Mouse (Mus musculus) macrophage (primary cell): ENCODE results near the gene Lmx1a. TPM values are rescaled to one million over a fixed set of nuclear protein-coding genes. Genes with fewer than 3 reads are reported as not detected.

Source experiments
- H3K27ac ChIP-seq: fragments of 350-480 bp; formaldehyde crosslinking; 2 replicates; pipeline ENCODE4 v1.9.0; 2021
- H3K36me3 ChIP-seq: fragments of 350-480 bp; formaldehyde crosslinking; 2 replicates; pipeline ENCODE4 v1.9.0; 2021; ENCODE audit errors: inconsistent target
- H3K4me3 ChIP-seq: fragments of 350-480 bp; formaldehyde crosslinking; 2 replicates; pipeline ENCODE4 v1.9.0; 2021; ENCODE audit errors: inconsistent target
- H3K79me2 ChIP-seq: fragments of 350-480 bp; formaldehyde crosslinking; 2 replicates; pipeline ENCODE4 v1.9.0; 2021; ENCODE audit errors: inconsistent target
- WGBS: methylation state at CpG from one replicate; pipeline ENCODE4 v1.1.7; 2026; ENCODE audit warnings: inconsistent platforms; ENCODE audit not compliant: missing documents; 5-methylcytosine and 5-hydroxymethylcytosine counted together
- polyA plus RNA-seq: library from polyadenylated mRNA; stranded (reverse); fragments of 250-400 nt; gene quantifications from 3 replicates; pipeline ENCODE4 v1.2.4, GENCODE M21; 2018; ENCODE audit warnings: inconsistent platforms

Gene Lmx1a
- polyA plus RNA-seq, 1 experiment from 2014 or later = not detected

DNA sequence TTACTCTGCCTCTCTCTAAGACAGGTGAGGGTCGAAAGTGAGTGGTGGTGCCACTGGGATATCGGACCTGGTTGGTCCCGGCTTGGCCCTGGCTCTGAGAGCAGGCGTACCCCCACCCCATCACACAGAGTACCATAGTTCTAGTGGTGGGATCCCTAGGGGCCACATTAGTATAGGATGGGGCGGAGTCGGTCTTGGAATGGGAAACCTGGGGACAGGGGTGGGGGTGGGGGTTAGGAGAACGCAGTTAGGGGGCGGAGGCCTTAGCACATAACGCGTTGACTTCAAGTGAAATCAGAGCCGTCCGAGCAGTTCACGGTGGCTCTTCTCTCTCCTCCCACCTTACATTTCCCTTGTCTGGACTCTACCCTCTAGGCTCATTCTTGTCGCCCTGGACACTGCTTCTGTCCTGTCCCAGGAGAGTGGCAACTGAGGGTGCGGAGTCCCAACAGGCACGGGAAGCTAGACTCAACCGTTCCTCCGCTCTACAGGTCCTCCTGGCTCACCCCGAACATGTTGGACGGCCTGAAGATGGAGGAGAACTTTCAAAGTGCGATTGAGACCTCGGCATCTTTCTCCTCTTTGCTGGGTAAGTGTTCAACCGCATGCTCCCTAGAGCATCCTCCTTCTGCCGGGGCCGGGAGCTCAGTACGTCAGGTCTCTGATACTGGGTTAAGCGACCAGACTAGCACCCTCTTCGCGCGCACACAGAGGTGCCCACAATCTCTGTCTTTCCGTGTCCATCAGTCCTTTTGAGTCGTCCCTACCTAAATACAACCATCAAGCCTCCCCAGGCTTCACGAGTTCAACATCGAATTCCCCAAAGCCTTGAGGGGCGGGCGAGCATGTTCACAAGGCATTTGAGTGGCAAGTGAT lies 463 bp downstream of the Lmx1a start:
- WGBS = 9% methylated on average over 36 of the region's 36 CpGs
- Histone ChIP-seq H3K36me3 (no peaks in the 10 kb centered on the region), H3K4me3 (no peak overlapping the region)

DNA sequence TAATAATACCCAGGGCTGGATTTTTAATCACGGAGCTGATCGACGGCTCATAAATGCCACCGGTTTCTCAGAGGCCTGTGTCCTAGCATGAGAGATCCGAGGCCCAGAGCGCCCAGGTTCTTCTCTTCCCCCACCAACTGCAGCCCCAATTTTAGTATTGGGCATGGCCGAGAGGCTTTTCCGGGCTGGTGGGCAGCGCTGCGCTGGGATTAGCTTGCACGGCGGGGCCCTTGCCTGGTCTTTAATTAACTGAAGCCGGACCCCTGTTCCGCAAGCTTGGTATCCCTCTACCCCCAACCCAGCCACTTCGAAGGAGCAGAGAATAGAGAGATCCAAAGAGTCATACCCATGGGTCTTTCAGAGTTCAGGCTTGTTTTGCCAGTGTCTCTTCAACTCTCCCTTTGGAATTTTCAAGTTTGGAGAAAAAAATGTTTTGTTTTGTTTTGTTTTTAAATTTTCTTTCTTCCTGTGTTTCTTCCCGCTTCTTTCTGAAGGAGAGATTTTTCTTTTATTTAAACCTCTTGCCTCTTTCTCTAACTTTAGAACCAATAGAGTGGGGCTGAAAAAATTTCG lies 1.2 kb downstream of the Lmx1a start:
- 13% methylated on average over 17 of the region's 17 CpGs for WGBS
- Histone ChIP-seq H3K79me2 (no peaks in the 10 kb centered on the region), H3K4me3 (no peak overlapping the region), H3K27ac (no peak overlapping the region), H3K36me3 (no peaks in the 10 kb centered on the region)

More for the DNA sequence above, 463 bp downstream of the Lmx1a start:
- no peak overlapping the region for H3K27ac ChIP-seq
- no peaks in the 10 kb centered on the region for H3K79me2 ChIP-seq

DNA sequence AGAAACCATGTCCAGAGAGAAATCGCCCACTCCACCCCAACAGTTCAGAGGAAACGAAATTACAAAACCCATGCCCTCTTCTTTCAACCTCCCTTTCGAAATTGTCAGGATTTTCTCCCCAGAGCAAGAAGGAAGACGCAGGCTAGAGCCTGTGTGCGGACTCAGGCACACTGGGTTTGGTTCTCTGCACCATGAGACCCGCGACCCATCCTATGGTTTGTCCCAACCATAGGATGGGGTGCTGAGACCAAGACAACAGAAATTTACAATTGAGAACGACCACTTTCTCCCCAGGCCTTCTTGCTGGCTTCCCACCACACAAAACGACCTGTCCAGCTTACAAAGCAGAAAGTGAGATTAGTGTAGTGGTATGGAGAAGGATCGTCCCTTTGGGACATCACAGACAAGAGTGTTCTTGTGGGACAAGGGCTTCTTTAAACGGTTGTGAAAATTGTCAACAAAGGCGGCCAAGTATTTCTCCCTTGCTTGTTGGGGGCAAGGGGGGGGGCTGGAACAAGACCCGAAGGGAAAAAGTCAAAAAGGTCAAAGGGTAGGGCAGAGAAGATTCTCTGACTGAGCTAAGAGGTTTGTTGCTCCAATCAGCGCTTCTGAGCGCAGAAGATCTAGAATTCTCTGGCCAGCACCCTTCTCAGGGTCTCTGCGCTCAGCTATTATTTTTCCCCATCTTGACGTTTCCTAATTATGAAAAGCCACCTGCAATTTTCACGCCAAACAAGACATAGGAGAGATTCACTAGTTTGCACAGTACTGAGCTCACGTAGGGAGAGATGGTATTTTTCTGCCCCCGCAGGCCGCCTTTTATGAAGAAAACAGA lies 1.9 kb downstream of the Lmx1a start:
- Histone ChIP-seq H3K27ac (no peak overlapping the region), H3K4me3 (no peak overlapping the region), H3K36me3 (no peaks in the 10 kb centered on the region), H3K79me2 (no peaks in the 10 kb centered on the region)
- WGBS = 11% methylated on average over 21 of the region's 21 CpGs

DNA sequence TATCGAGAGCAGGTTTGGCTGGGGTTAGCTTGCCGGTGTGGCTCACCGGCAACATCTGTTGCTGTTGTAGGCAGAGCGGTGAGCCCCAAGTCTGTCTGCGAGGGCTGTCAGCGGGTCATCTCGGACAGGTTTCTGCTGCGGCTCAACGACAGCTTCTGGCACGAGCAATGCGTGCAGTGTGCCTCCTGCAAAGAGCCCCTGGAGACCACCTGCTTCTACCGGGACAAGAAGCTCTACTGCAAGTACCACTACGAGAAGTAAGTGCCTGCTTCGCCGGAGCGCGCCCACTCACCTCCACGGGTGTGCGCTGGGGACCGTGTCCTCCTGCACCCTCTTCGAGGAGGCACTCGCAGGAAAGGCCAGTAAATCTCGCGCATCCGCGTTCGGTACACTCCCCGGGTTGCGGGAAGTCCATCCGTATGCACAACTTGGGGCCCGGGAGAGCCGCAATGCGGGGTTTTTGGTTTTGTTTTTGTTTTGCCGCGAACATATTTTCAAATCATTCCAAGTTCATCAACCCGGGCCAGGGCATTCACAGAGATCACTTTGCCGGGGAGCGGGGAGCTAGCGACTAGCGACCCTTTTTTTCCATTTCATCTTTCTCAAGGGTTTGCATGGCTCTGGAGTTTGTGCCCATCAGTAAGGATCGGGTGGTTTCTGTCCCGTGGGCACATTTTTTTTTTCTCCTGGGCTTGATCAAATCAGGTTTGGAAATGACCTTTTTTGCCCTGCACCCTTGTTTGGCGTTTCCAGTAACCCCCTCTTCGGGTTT lies 3.1 kb downstream of the Lmx1a start:
- H3K4me3 ChIP-seq = no peak overlapping the region
- no peaks in the 10 kb centered on the region for H3K36me3 ChIP-seq
- no peaks in the 10 kb centered on the region for H3K79me2 ChIP-seq
- H3K27ac ChIP-seq = no peak overlapping the region
- WGBS = 2% methylated on average over 44 of the region's 44 CpGs

DNA sequence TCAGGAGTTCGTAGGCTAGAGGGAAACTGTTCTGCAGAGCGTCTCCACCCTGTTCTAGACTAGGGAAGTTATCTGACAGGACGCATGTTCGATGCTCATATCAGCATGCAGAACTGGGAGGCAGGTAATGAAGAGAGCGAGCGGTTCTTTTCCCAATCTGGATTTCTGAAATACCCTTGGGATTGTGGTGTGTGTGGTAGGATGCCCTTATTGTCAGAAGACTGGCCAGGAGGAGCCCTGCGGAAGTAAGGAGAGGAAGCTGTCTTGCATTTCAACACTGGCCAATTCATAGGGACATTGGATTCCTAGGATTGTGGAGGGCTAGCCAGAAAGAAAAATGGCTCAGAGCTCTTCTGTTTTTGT lies 3.6 kb downstream of the Lmx1a start:
- Histone ChIP-seq H3K27ac (no peak overlapping the region), H3K4me3 (no peak overlapping the region), H3K79me2 (no peaks in the 10 kb centered on the region), H3K36me3 (no peaks in the 10 kb centered on the region)
- 11% methylated on average over 7 of the region's 7 CpGs for WGBS

DNA sequence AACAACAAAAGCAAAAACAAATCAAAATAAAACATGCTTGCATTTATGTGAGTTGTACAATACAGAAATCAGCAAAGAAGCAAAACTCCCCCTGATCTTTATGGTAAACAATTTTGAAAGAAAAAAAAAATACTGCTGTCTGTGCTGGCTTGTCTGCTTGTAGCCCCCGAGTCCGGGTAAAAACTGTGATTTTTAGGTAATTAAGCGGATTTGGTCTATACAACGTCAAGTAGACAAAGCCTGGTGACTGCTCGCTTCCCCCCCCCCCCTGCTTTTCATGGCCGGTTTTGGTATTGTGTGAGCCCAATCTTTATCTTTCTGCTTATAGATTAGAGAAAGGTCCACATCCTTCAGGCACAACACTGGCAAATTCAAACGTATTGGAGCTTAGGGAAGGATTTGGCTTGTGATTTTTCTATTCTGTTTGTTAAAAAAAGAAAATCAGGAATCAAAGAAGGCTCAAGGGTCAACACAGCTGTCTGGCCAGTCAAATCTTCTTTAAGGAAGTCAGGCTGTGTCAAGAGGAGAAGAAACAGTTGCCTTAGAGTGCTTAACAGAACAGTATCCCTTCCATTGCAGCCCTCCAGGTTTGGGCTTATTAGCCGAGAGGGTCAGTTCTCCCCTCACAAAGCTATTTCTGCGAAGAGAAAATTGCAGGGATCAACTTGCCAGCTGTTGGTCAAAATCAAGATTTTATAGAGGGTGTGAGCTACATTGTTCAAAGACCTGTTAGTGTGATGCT lies 4.6 kb downstream of the Lmx1a start:
- no peak overlapping the region for H3K27ac ChIP-seq
- H3K4me3 ChIP-seq = no peak overlapping the region
- 7% methylated on average over 9 of the region's 9 CpGs for WGBS
- no peaks in the 10 kb centered on the region for H3K79me2 ChIP-seq
- H3K36me3 ChIP-seq = no peaks in the 10 kb centered on the region

DNA sequence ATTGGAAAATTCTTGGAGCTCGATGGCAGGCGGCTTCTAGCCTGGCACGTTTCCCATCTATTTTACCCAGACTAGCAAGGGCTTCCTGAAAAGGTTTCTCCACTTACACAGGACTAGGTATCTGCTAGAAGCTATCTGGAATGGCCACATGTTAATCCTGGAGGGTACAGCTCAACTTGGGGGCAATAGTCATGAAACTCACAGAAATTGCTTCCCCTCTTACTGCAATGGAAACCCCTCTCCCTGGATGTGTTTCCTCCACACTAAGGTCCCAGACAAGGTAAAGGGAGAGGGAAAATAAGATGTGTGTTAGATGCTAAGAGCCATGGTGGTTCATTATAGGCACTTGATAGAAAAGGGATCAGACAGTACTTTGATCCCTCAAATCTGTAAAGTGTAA lies 5.7 kb downstream of the Lmx1a start:
- Histone ChIP-seq H3K27ac (no peak overlapping the region), H3K36me3 (no peaks in the 10 kb centered on the region), H3K4me3 (no peak overlapping the region), H3K79me2 (no peaks in the 10 kb centered on the region)
- WGBS = 13% methylated on average over 3 of the region's 3 CpGs

DNA sequence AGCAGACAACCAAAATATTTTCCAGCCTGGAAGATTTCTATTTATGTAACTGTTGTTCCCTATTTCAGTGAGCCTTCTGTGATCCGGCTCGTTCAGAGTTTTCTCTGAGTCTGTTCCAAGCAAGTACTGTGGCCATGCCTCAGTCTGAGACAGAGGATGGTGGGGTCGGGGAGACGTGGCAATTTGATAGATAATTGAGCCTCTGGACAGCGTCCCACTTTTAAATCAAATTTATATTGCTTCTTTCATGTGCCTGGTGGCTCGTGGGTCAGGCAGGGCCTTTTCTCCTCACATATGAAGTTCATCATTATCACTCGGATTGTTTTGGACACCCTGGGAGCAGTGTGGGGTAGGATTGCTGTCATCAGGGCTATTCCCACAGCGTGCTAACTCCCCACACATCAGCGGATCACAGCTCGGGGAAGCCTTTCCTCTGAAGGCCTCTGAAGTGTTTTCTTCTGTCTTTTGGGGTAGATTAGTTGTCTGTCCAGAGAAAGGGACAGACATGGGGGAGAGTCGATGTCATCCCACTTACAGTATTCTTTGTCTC lies 6.9 kb downstream of the Lmx1a start:
- WGBS = 48% methylated on average over 11 of the region's 11 CpGs
- H3K27ac ChIP-seq = no peak overlapping the region
- H3K79me2 ChIP-seq = no peaks in the 10 kb centered on the region
- H3K36me3 ChIP-seq = no peaks in the 10 kb centered on the region
- H3K4me3 ChIP-seq = no peak overlapping the region

DNA sequence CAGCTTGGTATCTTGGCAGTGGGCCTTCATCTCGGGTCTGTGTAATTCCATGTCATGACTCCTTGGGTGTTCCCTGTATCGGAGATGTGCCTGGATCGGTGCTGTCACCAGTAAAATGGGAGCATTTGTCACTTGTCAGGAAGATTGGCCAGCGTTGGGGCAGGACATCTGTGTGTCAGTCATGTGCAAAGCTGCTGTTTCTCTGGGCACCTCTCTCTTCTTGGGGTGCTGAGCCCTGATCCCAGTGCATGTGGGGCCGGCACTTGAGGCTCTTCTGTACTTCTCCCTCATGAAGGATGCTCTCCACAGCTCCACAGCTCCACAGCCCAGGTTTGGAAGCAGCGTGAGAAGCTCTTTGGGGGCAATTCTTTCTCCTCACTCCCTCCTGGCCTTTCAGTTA lies 10.7 kb downstream of the Lmx1a start:
- 72% methylated on average over 6 of the region's 6 CpGs for WGBS
- Histone ChIP-seq H3K4me3 (no peak overlapping the region), H3K36me3 (no peaks in the 10 kb centered on the region), H3K27ac (no peak overlapping the region), H3K79me2 (no peaks in the 10 kb centered on the region)

DNA sequence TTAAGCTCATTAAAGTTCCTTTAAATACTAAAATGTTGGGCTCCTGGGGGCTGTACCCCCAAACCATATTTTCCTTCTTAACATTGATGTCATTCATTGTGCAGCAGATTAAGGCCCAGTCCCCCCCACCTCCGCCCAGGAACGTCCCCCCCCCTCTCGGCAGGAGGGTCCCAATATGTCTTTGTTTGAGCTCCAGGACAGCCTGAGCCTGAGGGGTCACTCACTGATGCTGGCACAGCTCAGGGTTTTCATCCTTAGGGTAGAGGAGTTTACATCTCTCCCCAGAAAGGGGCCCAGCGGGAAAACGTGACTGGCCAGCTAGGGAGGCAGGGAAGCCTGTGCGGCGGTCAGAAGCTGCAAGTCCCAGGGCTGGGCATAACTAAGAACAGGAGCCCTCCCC lies 11.2 kb downstream of the Lmx1a start:
- no peaks in the 10 kb centered on the region for H3K36me3 ChIP-seq
- WGBS = 42% methylated on average over 7 of the region's 7 CpGs
- no peaks in the 10 kb centered on the region for H3K79me2 ChIP-seq
- H3K4me3 ChIP-seq = no peak overlapping the region
- H3K27ac ChIP-seq = no peak overlapping the region

DNA sequence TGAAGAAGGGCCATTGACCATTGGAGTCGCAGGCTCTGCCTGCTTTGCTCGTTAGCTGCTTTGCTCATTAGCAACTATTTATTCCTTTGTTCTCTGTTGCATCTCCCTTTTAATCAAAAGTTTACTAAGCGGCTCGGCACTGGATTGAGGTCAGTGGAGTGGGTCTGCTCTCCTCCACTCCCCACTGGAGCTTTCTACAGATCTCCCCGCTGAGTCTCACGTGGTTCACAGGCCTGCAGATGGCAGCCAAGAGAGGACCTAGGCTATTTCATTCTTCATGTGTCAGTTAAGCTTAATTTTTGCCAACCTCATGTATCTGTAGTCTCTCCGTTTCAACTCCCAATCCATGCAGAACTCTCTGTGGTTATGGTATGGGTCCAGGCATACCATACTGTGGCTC lies 16.5 kb downstream of the Lmx1a start:
- 87% methylated on average over 7 of the region's 7 CpGs for WGBS
- Histone ChIP-seq H3K27ac (no peak overlapping the region), H3K36me3 (no peaks in the 10 kb centered on the region), H3K4me3 (no peak overlapping the region), H3K79me2 (no peaks in the 10 kb centered on the region)

DNA sequence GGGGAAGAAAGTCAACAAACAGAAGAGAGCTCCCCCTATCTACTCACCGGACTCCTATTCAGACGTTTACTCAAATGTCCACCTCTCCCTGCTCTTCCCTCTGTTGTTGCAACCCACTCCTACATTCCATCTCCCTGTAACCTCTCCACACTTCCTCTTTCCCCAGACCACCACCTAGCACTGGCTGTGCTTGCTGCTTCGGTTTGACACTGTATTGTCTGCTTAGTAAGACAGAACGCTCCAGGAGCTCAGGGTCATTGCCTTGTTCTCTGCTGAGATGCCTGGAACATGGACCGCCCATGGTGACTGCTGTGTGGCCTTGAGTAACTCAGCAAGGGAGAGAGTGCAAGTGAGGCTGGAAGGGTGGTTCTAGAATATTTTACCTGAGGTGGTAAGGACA lies 19.7 kb downstream of the Lmx1a start:
- WGBS = 70% methylated on average over 5 of the region's 5 CpGs
- H3K79me2 ChIP-seq = no peaks in the 10 kb centered on the region
- no peak overlapping the region for H3K27ac ChIP-seq
- H3K4me3 ChIP-seq = no peak overlapping the region
- no peaks in the 10 kb centered on the region for H3K36me3 ChIP-seq

DNA sequence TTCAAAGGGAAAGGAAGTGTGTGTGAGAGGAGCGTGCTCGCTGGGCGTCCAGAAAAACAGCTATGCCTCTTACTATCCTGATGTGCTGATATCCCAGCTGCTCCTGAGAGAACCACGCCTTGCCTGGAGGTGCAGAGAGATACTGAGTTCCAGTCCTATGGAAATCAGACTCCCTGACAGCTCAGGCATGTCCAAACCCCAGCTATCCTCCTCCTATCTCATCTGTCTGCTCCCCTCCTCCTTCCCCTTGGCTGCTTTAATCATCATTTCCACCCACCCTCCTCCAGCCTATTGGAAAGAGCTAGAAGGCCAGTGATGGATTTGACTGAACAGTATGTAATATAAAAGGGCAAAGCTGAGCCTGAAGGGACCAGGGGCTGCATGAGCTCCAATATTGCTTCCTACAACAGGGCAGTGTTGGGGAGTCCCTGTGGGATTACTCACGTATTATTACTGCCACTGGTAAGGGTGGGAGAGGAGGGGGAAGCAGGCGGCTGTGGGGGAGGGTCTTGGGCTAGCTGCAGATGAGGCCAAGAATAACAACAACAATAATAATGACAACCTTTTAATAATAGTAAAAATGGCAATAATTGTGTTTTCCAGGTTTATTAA lies 26.8 kb downstream of the Lmx1a start:
- no peak overlapping the region for H3K27ac ChIP-seq
- H3K4me3 ChIP-seq = no peak overlapping the region
- no peaks in the 10 kb centered on the region for H3K36me3 ChIP-seq
- H3K79me2 ChIP-seq = no peaks in the 10 kb centered on the region
- WGBS = 72% methylated on average over 6 of the region's 6 CpGs
